In genomic region chr12:80564990-80565389, GRCm38 (mm10) we compare ENCODE assay signal across 13 mouse cellular contexts. TPM values are rescaled to one million over a fixed set of nuclear protein-coding genes. Genes with fewer than 3 reads are reported as not detected.
A peak's percentile ranks its signal among the peaks of the same experiment; 100 is the strongest.
DNase-seq lines count a peak whose midpoint lies in the region; ATAC-seq and TF ChIP-seq lines count a peak whose summit lies in the region.
"Had no signal": no experiment of that assay in that cellular context is flagged by ENCODE, and none has a peak within 500 bp of the region (broad histone marks: within the 10 kb centered on the region; RNA-seq: fewer than 3 reads in every experiment).

No protein-coding gene starts in this region.

- H3K4me3 ChIP-seq in heart, postnatal 0 days (ENCODE audit: low read depth, low read length) = no peak overlapping the region
- H3K4me3 ChIP-seq: heart, embryonic 15.5 days had no signal

- no peaks in the 10 kb centered on the region for H3K27me3 ChIP-seq in heart, postnatal 0 days (ENCODE audit: control insufficient read depth, insufficient read depth, low read length)
- H3K27me3 ChIP-seq: heart, embryonic 15.5 days had no signal

- no peaks in the 10 kb centered on the region for H3K36me3 ChIP-seq in heart, postnatal 0 days (replicated peaks; ENCODE audit: control insufficient read depth, insufficient read depth, low read length)
- H3K36me3 ChIP-seq: heart, embryonic 15.5 days had no signal

- peak; percentile 50; the same call in 1 of the 2 replicates for ATAC-seq in heart, postnatal 0 days (ENCODE audit: insufficient read depth, low read depth)
- ATAC-seq: activated CD4-positive, CD25-positive, alpha-beta regulatory T cell, adult 4 months had no signal

- no peak overlapping the region for H3K4me2 ChIP-seq in heart, postnatal 0 days (ENCODE audit: low read depth, low read length)
- H3K4me2 ChIP-seq: heart, embryonic 15.5 days had no signal

- 0 out of 2 replicates have a peak, but pooled peaks cover 16% of the 10 kb centered on the region for H3K4me1 ChIP-seq in heart, postnatal 0 days (ENCODE audit: control insufficient read depth, insufficient read depth)

- H3K27ac ChIP-seq in heart, postnatal 0 days (ENCODE audit: low read depth) = no peak overlapping the region
- H3K27ac ChIP-seq: heart, embryonic 15.5 days; macrophage had no signal

- peak; percentile 31 for DNase-seq in kidney, postnatal 10 days
- DNase-seq in kidney, adult 9 months = no peak
- DNase-seq in cerebellum, adult 9-10 months = peak; percentile 50
- peak; percentile 14 for DNase-seq in heart, postnatal 0 days (ENCODE audit: low spot score)
- DNase-seq in skeletal muscle tissue, adult 2 months (ENCODE audit: low read depth, low spot score) = peak; percentile 80
- DNase-seq in spleen, adult 18-20 months = no peak
- DNase-seq in kidney, adult 8-10 months = no peak
- no peak for DNase-seq in layer of hippocampus, adult 9-11 months
- DNase-seq: kidney, adult 11 months; thymus, adult 18-20 months had no signal

- 55% methylated on average over 6 of the region's 6 CpGs for WGBS in heart, postnatal 0 days

- no peak for TF ChIP-seq EP300 in heart, postnatal 0 days (IDR thresholded peaks at IDR 0.05; ENCODE audit: low read depth)

- H3K9me3 ChIP-seq in heart, postnatal 0 days (replicated peaks; ENCODE audit: control insufficient read depth, low read length) = no peaks in the 10 kb centered on the region
- H3K9me3 ChIP-seq: heart, embryonic 15.5 days had no signal

- TF ChIP-seq CTCF in heart, postnatal 0 days (IDR thresholded peaks at IDR 0.05; ENCODE audit: low read depth) = no peak

- no peak overlapping the region for H3K9ac ChIP-seq in heart, postnatal 0 days (replicated peaks; ENCODE audit: low read depth, low read length)
- H3K9ac ChIP-seq: heart, embryonic 15.5 days had no signal

RNA-seq across cellular contexts. Expression of gene Galnt16, which starts 46.9 kb away (rescaled TPM):
- 4.1 and 12.1 TPM in 2 replicates for total RNA-seq in heart, postnatal 0 days (2014; rRNA removed; ENCODE audit: low replicate concordance)
- 3.5 and 3.9 TPM in 2 replicates for polyA plus RNA-seq in heart, postnatal 0 days (2015; fragmentation: Nextera tagmentation; extraction: Ambion mirVana)
- polyA plus RNA-seq: activated CD4-positive, CD25-positive, alpha-beta regulatory T cell, adult 4 months; macrophage had no signal

Comparison
In these comparisons a context has a peak if more than half of its experiments do, and no peak if none do; other contexts are left out.
1. DNase-seq: peak in kidney, postnatal 10 days (single experiment), cerebellum, adult 9-10 months (single experiment), heart, postnatal 0 days (single experiment) and skeletal muscle tissue, adult 2 months (single experiment); none in kidney, adult 9 months (single experiment), spleen, adult 18-20 months (0 of 2), kidney, adult 8-10 months (0 of 2) and layer of hippocampus, adult 9-11 months (single experiment).